Mouse (Mus musculus): ENCODE measurements around the gene B4galnt1.

DNA sequence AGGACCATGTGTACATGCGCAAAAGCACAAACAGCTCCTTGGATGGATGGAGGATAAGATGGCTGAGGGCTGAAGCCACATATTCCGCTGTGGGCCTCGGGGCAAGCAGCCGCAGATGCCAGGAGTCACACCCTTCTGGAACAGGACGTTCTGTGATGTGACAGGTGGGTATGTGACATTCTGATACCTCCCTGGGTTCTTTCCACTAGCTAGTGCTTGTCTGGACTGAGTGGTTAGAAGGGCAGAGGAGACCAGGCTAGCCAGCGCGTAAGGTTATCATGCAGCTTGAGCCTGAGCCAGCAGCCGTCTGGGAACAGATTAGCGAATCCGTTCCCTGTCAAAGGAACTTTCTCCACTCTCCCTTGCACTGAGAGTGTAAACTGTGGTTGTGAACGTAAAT, 24.1 kb upstream of the B4galnt1 start:
- no peak for TF ChIP-seq CTCF (conservative IDR thresholded peaks at IDR 0.05; ENCODE audit: low read length)
- TF ChIP-seq NANOG (IDR thresholded peaks at IDR 0.05; ENCODE audit: borderline replicate concordance, low read length) = no peak

All from E14TG2a.4 (cell line).